Mouse (Mus musculus) gastrocnemius, postnatal 10 days (tissue): ENCODE measurements around the gene Gm16223. TPM values are rescaled to one million over a fixed set of nuclear protein-coding genes. Genes with fewer than 3 reads are reported as not detected.

Experiments
- DNase-seq: peaks from one replicate; pipeline ENCODE4 v3.0.0; 2021; ENCODE audit warnings: mixed read lengths
- long read RNA-seq, 2 experiments: library from polyadenylated mRNA; stranded (forward); transcript quantifications; one replicate each; pipeline ENCODE4 v2.0.0; 2021
- total RNA-seq, 2 experiments: library from RNA; stranded (reverse); gene quantifications; 2 replicates each; pipeline ENCODE4 v1.2.3; 2021

Gm16223 gene
- total RNA-seq: not detected
- long read RNA-seq, experiment 1: 0 reads
- long read RNA-seq, experiment 2: 0 reads

- DNase-seq: no peak
Measured at GRCm38 (mm10) chr5:42067476-42068187, at the start of gene Gm16223. TSS of gene Gm16223 (plus strand) at chr5:42067960.

- no peak for DNase-seq
Measured at GRCm38 (mm10) chr5:42022029-42022428, 45.7 kb upstream of the Gm16223 start.

GRCm38 (mm10) chr5:42023521-42023920, 44.2 kb upstream of the Gm16223 start:
- no peak for DNase-seq

- DNase-seq: no peak
Measured at GRCm38 (mm10) chr5:42036388-42037082, 31.2 kb upstream of the Gm16223 start.

GRCm38 (mm10) chr5:42054636-42055035, 13.1 kb upstream of the Gm16223 start:
- DNase-seq: no peak

- no peak for DNase-seq
Measured at GRCm38 (mm10) chr5:42055151-42055550, 12.6 kb upstream of the Gm16223 start.

GRCm38 (mm10) chr5:42065090-42065489, 2.7 kb upstream of the Gm16223 start:
- no peak for DNase-seq

- DNase-seq: no peak
Measured at GRCm38 (mm10) chr5:42067075-42067474, 685 bp upstream of the Gm16223 start.

GRCm38 (mm10) chr5:42068188-42068579, 424 bp downstream of the Gm16223 start:
- DNase-seq: no peak

- DNase-seq: no peak
Measured at GRCm38 (mm10) chr5:42116586-42117346, 49.0 kb downstream of the Gm16223 start.

GRCm38 (mm10) chr5:42125562-42125961, 57.8 kb downstream of the Gm16223 start:
- DNase-seq: no peak

- no peak for DNase-seq
Measured at GRCm38 (mm10) chr5:42155626-42156025, 87.9 kb downstream of the Gm16223 start.

GRCm38 (mm10) chr5:42164731-42165130, 97.0 kb downstream of the Gm16223 start:
- no peak for DNase-seq

GRCm38 (mm10) chr5:42166311-42166710, 98.6 kb downstream of the Gm16223 start:
- no peak for DNase-seq

- no peak for DNase-seq
Measured at GRCm38 (mm10) chr5:42168071-42168470, 100.3 kb downstream of the Gm16223 start.

- no peak for DNase-seq
Measured at GRCm38 (mm10) chr5:42168785-42169184, 101.0 kb downstream of the Gm16223 start.

GRCm38 (mm10) chr5:42174109-42174508, 106.3 kb downstream of the Gm16223 start:
- no peak for DNase-seq

- DNase-seq: no peak
Measured at GRCm38 (mm10) chr5:42175424-42175823, 107.7 kb downstream of the Gm16223 start.

- no peak for DNase-seq
Measured at GRCm38 (mm10) chr5:42198493-42198892, 130.7 kb downstream of the Gm16223 start.

GRCm38 (mm10) chr5:42207456-42208122, 139.8 kb downstream of the Gm16223 start:
- DNase-seq: no peak

- no peak for DNase-seq
Measured at GRCm38 (mm10) chr5:42211554-42212338, 144.0 kb downstream of the Gm16223 start.

GRCm38 (mm10) chr5:42212353-42212752, 144.6 kb downstream of the Gm16223 start:
- DNase-seq: no peak
